Mouse (Mus musculus): ENCODE results near the gene Kcnk1.

GRCm38 (mm10) chr8:126067306-126067705 lies 72.3 kb downstream of the Kcnk1 start:
- no peak for TF ChIP-seq CTCF (IDR thresholded peaks at IDR 0.05; ENCODE audit: low read depth)
- no peak for TF ChIP-seq EP300 (optimal IDR thresholded peaks at IDR 0.05)
